Mouse (Mus musculus): ENCODE measurements around the gene Mtcl1. TPM values are rescaled to one million over a fixed set of nuclear protein-coding genes. Genes with fewer than 3 reads are reported as not detected.

Mtcl1 gene
- 0.52 TPM for polyA plus RNA-seq (2014; fragmentation: Illumina TruSeq; extraction: RNeasy Lipid Tissue Mini Kit (QIAGEN cat#74804); ENCODE audit: low replicate concordance)

GRCm38 (mm10) chr17:66449460-66450341 is at the start of gene Mtcl1:
Mtcl1 (minus strand) TSS chr17:66449750.

Other genes with a start within 250 kb of the Mtcl1 start
- gene Rab12, start 70.0 kb upstream of the Mtcl1 start, polyA plus RNA-seq (2014; fragmentation: Illumina TruSeq; extraction: RNeasy Lipid Tissue Mini Kit (QIAGEN cat#74804); ENCODE audit: low replicate concordance): 34.6 TPM
- gene Themis3, start 144.9 kb upstream of the Mtcl1 start, polyA plus RNA-seq (2014; fragmentation: Illumina TruSeq; extraction: RNeasy Lipid Tissue Mini Kit (QIAGEN cat#74804); ENCODE audit: low replicate concordance): 38.2 TPM